Mouse (Mus musculus) embryonic facial prominence, embryonic 11.5 days (tissue): ENCODE results near the gene Ly6g5b. TPM values are rescaled to one million over a fixed set of nuclear protein-coding genes. Genes with fewer than 3 reads are reported as not detected.

Source experiments
- ATAC-seq: fragments of 200-750 bp; cut with Nextera tagmentation; replicated peaks from 2 replicates; pipeline ENCODE4 v1.8.0; 2017; ENCODE audit warnings: low read depth; ENCODE audit not compliant: insufficient number of reproducible peaks, low FRiP score, low TSS enrichment
- DNase-seq: peaks from one replicate; pipeline ENCODE4 v3.0.0-alpha.2; 2015; ENCODE audit warnings: low spot score
- H3K27ac ChIP-seq: fragments of 300-500 bp; sonication (generic); replicated peaks from 2 replicates; pipeline ENCODE4 v1.5.1; 2014; ENCODE audit warnings: mild to moderate bottlenecking, low read depth, low read length, control low read depth
- H3K27me3 ChIP-seq: fragments of 300-500 bp; sonication (generic); 2 replicates; pipeline ENCODE4 v1.6.1; 2014; ENCODE audit warnings: mild to moderate bottlenecking, low read length, moderate library complexity, mixed read lengths; ENCODE audit not compliant: control insufficient read depth, insufficient read depth
- H3K36me3 ChIP-seq: fragments of 300-500 bp; sonication (generic); replicated peaks from 2 replicates; pipeline ENCODE4 v1.6.1; 2014; ENCODE audit warnings: low read depth, mild to moderate bottlenecking, low read length, moderate library complexity, mixed read lengths; ENCODE audit not compliant: control insufficient read depth, insufficient read depth
- H3K4me1 ChIP-seq: fragments of 300-500 bp; sonication (generic); 2 replicates; pipeline ENCODE4 v1.6.1; 2014; ENCODE audit warnings: low read length, mixed read lengths; ENCODE audit not compliant: control insufficient read depth, insufficient read depth
- H3K4me2 ChIP-seq: fragments of 300-500 bp; sonication (generic); 2 replicates; pipeline ENCODE4 v1.6.1; 2014; ENCODE audit warnings: low read depth, mild to moderate bottlenecking, control low read depth, low read length, moderate library complexity
- H3K4me3 ChIP-seq: fragments of 300-500 bp; sonication (generic); 2 replicates; pipeline ENCODE4 v1.5.1; 2014; ENCODE audit warnings: low read depth, low read length, control low read depth
- H3K9ac ChIP-seq: fragments of 300-500 bp; sonication (generic); replicated peaks from 2 replicates; pipeline ENCODE4 v1.6.1; 2014; ENCODE audit warnings: mild to moderate bottlenecking, control low read depth, low read length
- H3K9me3 ChIP-seq: fragments of 300-500 bp; sonication (generic); replicated peaks from 2 replicates; pipeline ENCODE4 v1.6.1; 2016; ENCODE audit warnings: mild to moderate bottlenecking, low read length, inconsistent platforms, mixed read lengths; ENCODE audit not compliant: control insufficient read depth
- WGBS: fragments of 180-500 bp; shearing (Covaris S2); extraction: QIAGEN DNeasy Blood & Tissue Kit; methylation state at CpG from one replicate; pipeline ENCODE4 v1.1.7; 2014; 5-methylcytosine and 5-hydroxymethylcytosine counted together
- polyA plus RNA-seq: library from polyadenylated mRNA; unstranded; fragments of >200 nt; fragmentation: Nextera tagmentation; extraction: Ambion mirVana; gene quantifications from 2 replicates; pipeline ENCODE4 v1.2.1, GENCODE M21; 2014

Ly6g5b gene
- polyA plus RNA-seq, 1 experiment from 2014 or later, result 0.53 TPM

DNA sequence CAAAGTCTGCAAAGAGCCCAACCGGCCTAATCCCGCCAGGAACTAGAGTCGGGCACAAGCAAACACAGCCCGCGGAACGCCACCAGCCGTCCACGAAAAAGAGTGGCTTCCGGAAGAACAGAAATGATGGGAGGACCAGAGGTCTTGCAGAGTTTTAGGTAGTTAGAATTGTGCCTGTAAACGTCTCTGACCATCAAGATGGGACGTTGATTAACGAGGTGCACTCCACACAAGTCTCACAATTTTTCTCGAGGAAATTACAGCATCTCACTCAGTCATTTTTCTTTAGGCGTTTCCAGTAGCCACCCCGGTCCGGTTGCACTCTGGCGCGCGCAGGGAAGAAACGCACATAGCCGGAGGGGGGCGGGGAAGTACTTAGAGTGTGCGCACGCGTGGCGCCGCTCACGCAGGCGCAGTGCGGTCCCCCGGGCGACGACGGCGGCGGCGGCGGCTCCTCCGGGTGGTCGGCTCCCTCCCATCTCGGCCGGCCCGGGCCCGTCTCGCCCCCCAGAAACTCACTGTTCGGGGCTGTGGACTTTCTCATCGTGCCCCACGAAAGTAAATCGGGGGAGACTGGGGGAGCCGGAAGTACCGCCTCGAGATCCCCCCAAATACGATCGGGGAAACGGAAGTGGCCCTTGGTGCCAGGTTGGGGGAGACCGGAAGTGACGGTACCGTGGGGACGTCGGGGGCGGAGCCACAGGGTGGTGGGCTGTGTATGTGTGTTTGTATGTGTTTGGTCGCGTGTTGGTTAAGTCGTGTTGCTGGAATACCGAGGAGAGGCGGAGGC lies 19.8 kb upstream of the Ly6g5b start, which contains the start of gene Bag6:
Gene Bag6 (plus strand): TSS at position 378 of the 790 bp plus-strand sequence.
- H3K27me3 ChIP-seq, result no peaks in the 10 kb centered on the region
- peak within 1 kb of the TSS; percentile 83 for H3K4me3 ChIP-seq
- DNase-seq (peak; percentile 97), ATAC-seq (peak; percentile 89)
- H3K27ac ChIP-seq, result peak within 1 kb of the TSS; percentile 85
- H3K9ac ChIP-seq, result peak within 1 kb of the TSS; percentile 86
- peaks cover 4% of the 10 kb centered on the region for H3K36me3 ChIP-seq
- H3K4me2 ChIP-seq, result peak within 1 kb of the TSS; percentile 81
- no peaks in the 10 kb centered on the region for H3K4me1 ChIP-seq
- under 1% methylated on average over 66 of the region's 66 CpGs for WGBS
- no peaks in the 10 kb centered on the region for H3K9me3 ChIP-seq

DNA sequence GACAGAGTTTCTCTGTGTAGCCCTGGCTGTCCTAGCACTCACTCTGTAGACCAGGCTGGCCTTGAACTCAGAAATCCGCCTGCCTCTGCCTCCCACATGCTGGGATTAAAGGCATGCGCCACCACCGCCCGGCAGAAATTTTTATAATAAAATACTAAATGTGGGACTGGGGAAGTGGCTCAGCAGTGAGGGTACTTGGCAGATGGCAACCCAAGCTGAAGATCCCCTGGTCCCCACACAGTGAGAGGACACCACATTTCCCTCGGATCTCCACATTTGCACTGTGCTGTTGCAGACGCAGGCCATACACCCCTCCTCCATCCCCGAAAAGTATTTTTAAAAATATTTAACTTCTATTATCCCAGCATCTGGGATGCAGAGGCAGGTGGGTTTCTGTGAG lies 18.3 kb upstream of the Ly6g5b start:
- WGBS, result 95% methylated on average over 7 of the region's 7 CpGs

DNA sequence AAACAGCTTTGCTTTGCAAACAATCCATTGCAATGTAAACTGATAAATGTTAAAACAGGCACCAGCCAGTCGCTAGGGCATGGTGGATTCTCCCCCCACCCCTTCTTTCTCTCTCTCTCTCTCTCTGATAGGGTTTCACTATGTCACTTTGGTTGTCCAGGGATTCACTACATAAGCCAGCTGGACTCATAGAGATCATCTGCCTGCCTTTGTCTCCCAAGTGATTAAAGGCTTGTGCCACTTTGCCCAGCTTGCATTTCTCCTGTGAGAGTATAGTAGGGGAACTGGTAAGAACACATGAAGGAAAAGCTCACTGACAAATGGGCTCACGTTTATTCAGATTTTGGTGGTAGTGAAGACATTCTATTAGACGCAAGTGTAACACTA lies 16.9 kb upstream of the Ly6g5b start:
- Histone ChIP-seq H3K4me3 (no peak overlapping the region), H3K36me3 (no peaks in the 10 kb centered on the region), H3K4me1 (peaks cover 2% of the 10 kb centered on the region; the same call in 1 of the 2 replicates), H3K9me3 (no peaks in the 10 kb centered on the region), H3K9ac (no peak overlapping the region), H3K4me2 (no peak overlapping the region), H3K27ac (no peak overlapping the region), H3K27me3 (no peaks in the 10 kb centered on the region)
- ATAC-seq (no peak), DNase-seq (no peak)
- 79% methylated on average over 3 of the region's 3 CpGs for WGBS

More for the DNA sequence above, 18.3 kb upstream of the Ly6g5b start:
- Histone ChIP-seq H3K4me3 (no peak overlapping the region), H3K27me3 (no peaks in the 10 kb centered on the region), H3K4me2 (no peak overlapping the region), H3K9ac (no peak overlapping the region), H3K27ac (no peak overlapping the region), H3K9me3 (no peaks in the 10 kb centered on the region), H3K4me1 (no peaks in the 10 kb centered on the region), H3K36me3 (no peaks in the 10 kb centered on the region)
- ATAC-seq (no peak), DNase-seq (no peak)

DNA sequence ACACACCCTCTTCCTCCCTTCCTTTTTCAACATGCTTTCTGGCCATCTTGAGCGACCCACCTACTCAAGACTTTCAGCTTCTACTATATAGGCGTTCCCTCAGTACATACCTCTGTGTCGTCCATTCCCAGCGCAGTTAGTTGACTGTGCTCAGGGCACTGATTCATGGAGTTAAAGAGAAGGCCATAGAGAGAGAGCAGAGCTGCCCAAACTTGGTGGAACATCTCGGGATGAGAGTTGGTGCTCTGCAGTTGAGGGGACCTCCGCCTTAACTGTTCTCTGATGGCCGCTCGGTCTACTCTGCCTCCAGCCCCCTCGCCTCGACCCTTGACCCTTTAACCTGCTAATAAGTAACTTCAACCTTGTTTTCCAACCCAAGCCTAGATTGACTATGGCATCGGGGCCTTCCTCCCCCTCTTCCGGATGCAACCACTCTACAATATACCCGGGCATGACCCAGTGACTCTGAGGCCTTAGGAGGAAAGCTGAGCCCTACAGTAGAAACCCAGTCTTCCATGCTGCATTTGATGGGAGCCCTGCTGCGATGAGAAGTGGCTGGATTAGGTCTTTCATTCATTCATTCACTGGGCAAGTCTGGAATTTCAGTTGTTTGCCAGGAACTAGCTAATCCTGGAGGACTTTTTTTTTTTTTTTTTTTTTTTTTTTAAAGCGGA lies 16.4 kb upstream of the Ly6g5b start, which contains the start of gene Apom:
Gene Apom (minus strand): TSS at position 551 of the 674 bp plus-strand sequence.
- H3K4me2 ChIP-seq, result no peak within 1 kb of the TSS
- H3K27ac ChIP-seq, result no peak within 1 kb of the TSS
- WGBS, result 74% methylated on average over 15 of the region's 15 CpGs
- peaks cover 3% of the 10 kb centered on the region; the same call in 1 of the 2 replicates for H3K4me1 ChIP-seq
- no peak within 1 kb of the TSS for H3K9ac ChIP-seq
- no peak for DNase-seq
- H3K27me3 ChIP-seq, result no peaks in the 10 kb centered on the region
- H3K36me3 ChIP-seq, result no peaks in the 10 kb centered on the region
- no peak within 1 kb of the TSS for H3K4me3 ChIP-seq
- ATAC-seq, result no peak
- H3K9me3 ChIP-seq, result no peaks in the 10 kb centered on the region

DNA sequence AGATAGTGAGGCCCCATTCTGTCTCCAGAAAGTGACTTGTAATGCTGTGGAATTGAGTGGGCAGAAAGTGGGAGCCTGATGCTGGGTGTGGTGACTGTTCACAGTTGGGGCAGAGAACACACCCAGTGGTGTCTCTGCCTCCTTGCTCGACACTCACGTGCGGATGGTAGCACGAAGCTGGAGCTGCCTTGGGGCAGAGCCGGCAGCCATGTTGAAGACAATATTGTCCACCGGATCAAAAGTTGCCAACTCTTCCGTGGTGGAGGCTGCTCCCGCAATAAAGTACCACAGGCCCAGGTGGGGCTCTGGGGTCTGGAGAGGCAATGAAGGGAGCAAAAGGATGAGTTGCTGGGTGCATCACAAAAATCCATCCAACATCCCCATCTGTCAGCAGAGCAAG lies 15.8 kb upstream of the Ly6g5b start:
- no peak overlapping the region for H3K9ac ChIP-seq
- no peaks in the 10 kb centered on the region for H3K27me3 ChIP-seq
- H3K4me2 ChIP-seq, result no peak overlapping the region
- no peaks in the 10 kb centered on the region for H3K36me3 ChIP-seq
- peaks cover 3% of the 10 kb centered on the region; the same call in 1 of the 2 replicates for H3K4me1 ChIP-seq
- ATAC-seq (no peak), DNase-seq (no peak)
- H3K4me3 ChIP-seq, result no peak overlapping the region
- WGBS, result 89% methylated on average over 8 of the region's 8 CpGs
- no peaks in the 10 kb centered on the region for H3K9me3 ChIP-seq
- no peak overlapping the region for H3K27ac ChIP-seq

DNA sequence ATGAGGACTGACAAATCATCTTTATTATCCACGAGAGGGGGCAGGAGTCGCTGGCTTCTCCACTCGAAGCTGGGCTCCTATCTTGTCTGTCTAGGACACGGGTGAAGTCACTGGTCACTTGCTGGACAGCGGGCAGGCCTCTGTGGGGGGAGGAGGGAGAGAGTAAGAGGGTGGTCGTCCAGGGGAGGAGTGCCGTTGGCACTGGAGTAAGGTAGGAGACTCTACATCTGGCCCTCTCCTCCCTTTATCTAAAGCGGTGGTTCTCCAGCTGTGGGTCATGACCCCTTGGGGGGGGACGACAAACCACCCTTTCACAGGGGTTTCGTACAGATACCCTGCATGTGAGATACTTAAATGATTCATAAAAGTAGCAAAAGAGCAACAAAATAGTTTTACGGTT lies 13.8 kb upstream of the Ly6g5b start:
- Histone ChIP-seq H3K27me3 (no peaks in the 10 kb centered on the region), H3K9ac (no peak overlapping the region)
- WGBS, result 71% methylated on average over 11 of the region's 11 CpGs

DNA sequence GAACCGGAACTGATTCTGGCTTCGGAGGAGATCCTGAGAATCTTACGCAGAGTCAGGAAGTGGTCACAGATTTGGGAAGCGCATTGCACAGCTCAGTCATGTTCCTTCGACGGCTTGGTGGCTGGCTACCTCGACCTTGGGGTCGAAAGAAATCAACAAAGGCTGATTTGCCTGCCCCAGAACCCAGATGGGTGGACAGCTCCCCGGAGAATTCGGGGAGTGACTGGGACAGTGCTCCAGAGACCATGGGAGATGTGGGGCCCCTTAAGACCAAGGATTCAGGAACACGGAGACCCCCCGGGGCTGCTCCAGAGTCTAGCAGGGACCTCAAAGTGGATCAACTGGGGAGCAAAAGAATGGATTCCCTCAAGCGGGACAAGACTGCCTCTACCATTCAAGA lies 11.8 kb upstream of the Ly6g5b start:
- no peak overlapping the region for H3K27ac ChIP-seq
- peak overlapping the region; percentile 50 for H3K4me3 ChIP-seq
- DNase-seq (no peak), ATAC-seq (no peak)
- 66% methylated on average over 13 of the region's 13 CpGs for WGBS
- no peaks in the 10 kb centered on the region for H3K9me3 ChIP-seq
- H3K9ac ChIP-seq, result peak overlapping the region; percentile 77; the same call in 1 of the 2 replicates
- H3K4me1 ChIP-seq, result peaks cover 5% of the 10 kb centered on the region; the same call in 1 of the 2 replicates
- peaks cover 4% of the 10 kb centered on the region; the same call in 1 of the 2 replicates for H3K36me3 ChIP-seq
- H3K4me2 ChIP-seq, result peak overlapping the region; percentile 64
- H3K27me3 ChIP-seq, result no peaks in the 10 kb centered on the region

More for the DNA sequence above, 13.8 kb upstream of the Ly6g5b start:
- no peak overlapping the region for H3K27ac ChIP-seq
- no peak overlapping the region for H3K4me2 ChIP-seq
- no peaks in the 10 kb centered on the region for H3K9me3 ChIP-seq
- DNase-seq (no peak), ATAC-seq (no peak)
- no peaks in the 10 kb centered on the region for H3K36me3 ChIP-seq
- H3K4me3 ChIP-seq, result no peak overlapping the region
- peaks cover 5% of the 10 kb centered on the region; the same call in 1 of the 2 replicates for H3K4me1 ChIP-seq
